Mouse (Mus musculus) testis, adult 2 months (tissue): ENCODE results near the gene Chrnb4. TPM values are rescaled to one million over a fixed set of nuclear protein-coding genes. Genes with fewer than 3 reads are reported as not detected.

Source experiments
- H3K27ac ChIP-seq: fragments of 200-500 bp; 2 replicates; pipeline ENCODE4 v1.5.1; 2012; ENCODE audit warnings: low read depth, low read length; ENCODE audit not compliant: control insufficient read depth, insufficient read depth
- H3K27me3 ChIP-seq: fragments of 200-500 bp; 2 replicates; pipeline ENCODE4 v1.6.1; 2012; ENCODE audit warnings: mild to moderate bottlenecking, low read length, moderate library complexity; ENCODE audit not compliant: control insufficient read depth, insufficient read depth
- H3K36me3 ChIP-seq: fragments of 200-500 bp; 2 replicates; pipeline ENCODE4 v1.6.1; 2012; ENCODE audit warnings: mild to moderate bottlenecking, low read length; ENCODE audit not compliant: control insufficient read depth, insufficient read depth
- H3K4me1 ChIP-seq: fragments of 200-500 bp; 2 replicates; pipeline ENCODE4 v1.6.1; 2012; ENCODE audit warnings: low read length; ENCODE audit not compliant: control insufficient read depth, insufficient read depth
- H3K4me3 ChIP-seq: fragments of 200-500 bp; 2 replicates; pipeline ENCODE4 v1.5.1; 2012; ENCODE audit warnings: low read depth, mild to moderate bottlenecking, low read length, moderate library complexity, mixed read lengths; ENCODE audit not compliant: control insufficient read depth
- CTCF ChIP-seq: fragments of 200-500 bp; IDR thresholded peaks from 2 replicates; pipeline ENCODE4 v1.5.1; 2012; ENCODE audit warnings: low read depth, mild to moderate bottlenecking, inconsistent platforms, low read length, moderate library complexity; ENCODE audit not compliant: control insufficient read depth, insufficient read depth, insufficient replicate concordance
- POLR2A ChIP-seq: fragments of 200-500 bp; IDR thresholded peaks from 2 replicates; pipeline ENCODE4 v1.6.1; 2012; ENCODE audit warnings: low read depth, mild to moderate bottlenecking, inconsistent platforms, low read length, moderate library complexity; ENCODE audit not compliant: control insufficient read depth
- polyA plus RNA-seq: library from polyadenylated mRNA; depleted of rRNA; stranded (reverse); fragments of >200 nt; gene quantifications from 2 replicates; pipeline ENCODE4 v1.2.3, GENCODE M21; 2012; rRNA removed

Gene Chrnb4
- polyA plus RNA-seq, result 1.7 and 2.0 TPM in 2 replicates

DNA sequence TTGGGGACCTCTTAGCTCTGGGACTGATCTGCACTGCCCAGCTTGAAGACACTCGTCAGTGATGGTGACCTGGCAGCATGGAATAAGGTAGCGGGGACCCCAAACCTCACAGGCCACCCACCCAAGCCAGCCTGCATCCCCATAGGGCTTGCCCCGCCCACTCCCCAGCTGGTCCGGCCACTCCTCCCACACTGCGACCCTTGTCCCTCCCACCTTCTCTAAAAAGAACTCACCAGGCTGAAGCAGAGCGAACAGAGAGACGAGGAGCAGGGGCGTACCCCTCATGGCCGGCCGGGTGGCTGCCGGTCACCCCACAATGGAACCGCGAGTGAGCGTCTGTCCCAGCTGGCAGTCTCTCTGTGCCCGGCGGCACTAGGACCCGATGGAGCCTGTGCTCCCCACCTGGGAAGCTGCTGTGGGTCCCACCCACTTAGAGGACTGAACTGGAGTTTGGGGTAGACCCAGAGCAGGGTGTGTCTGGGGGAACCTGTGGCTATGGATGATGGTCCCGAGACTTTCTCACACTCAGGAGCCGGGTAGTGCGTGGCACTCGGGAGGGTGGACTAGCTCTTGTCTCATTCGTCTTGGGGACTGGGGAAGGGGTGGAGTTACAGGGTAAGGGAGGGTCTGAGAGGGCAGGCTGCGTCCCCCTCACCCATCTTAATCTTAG lies at the start of gene Chrnb4:
TSS of gene Chrnb4 (minus strand) at position 569 of the 670 bp plus-strand sequence.
- Histone ChIP-seq H3K27ac (no peak within 1 kb of the TSS), H3K4me3 (peak within 1 kb of the TSS; percentile 38), H3K4me1 (peaks cover 11% of the 10 kb centered on the region), H3K36me3 (no peaks in the 10 kb centered on the region), H3K27me3 (no peaks in the 10 kb centered on the region)
- no peak for TF ChIP-seq POLR2A
- TF ChIP-seq CTCF, result no peak

DNA sequence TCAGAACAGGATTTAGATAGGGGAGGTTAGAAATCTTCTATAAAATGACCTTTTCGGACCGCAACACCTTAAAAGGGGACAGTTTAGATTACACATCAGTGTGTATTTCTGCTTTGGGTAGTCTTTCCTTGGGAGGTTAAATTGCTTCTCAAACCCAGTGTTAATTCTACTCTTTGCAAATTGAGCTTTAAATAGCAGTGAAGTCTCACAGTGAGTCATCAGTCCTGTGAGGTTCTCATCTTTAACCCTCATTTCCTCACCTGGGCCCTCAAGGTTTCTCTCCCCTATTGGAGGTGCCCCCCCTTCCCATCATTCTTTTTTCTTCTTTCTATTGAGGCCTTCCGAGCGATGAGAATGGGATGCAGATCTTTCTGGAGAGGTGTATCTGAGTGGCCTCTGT lies 48.3 kb upstream of the Chrnb4 start:
- Histone ChIP-seq H3K27me3 (no peaks in the 10 kb centered on the region), H3K4me3 (no peak overlapping the region), H3K4me1 (no peaks in the 10 kb centered on the region), H3K27ac (no peak overlapping the region), H3K36me3 (no peaks in the 10 kb centered on the region)
- TF ChIP-seq CTCF (no peak), POLR2A (no peak)

DNA sequence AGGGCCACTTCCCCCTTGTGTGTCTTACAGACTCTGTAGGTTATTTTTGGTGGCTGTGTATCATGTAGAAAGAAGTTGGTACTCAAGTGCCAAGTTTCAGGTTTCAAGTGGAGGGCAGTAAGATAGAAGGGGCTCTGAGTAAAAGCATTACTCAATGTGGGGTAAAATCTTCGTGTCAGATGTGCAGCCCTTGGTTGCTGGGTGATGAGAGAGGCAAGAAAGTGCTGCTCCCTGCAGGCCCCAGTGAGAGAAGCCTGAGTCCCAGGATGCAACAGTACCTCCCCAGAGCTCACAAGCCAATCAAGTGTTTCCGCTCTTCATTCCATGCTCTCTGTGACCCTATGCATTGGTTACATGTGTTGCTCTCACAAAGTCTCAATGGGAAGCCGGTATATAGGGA lies 47.5 kb upstream of the Chrnb4 start:
- no peaks in the 10 kb centered on the region for H3K4me1 ChIP-seq
- TF ChIP-seq CTCF (no peak), POLR2A (no peak)
- no peaks in the 10 kb centered on the region for H3K27me3 ChIP-seq
- H3K4me3 ChIP-seq, result no peak overlapping the region
- no peaks in the 10 kb centered on the region for H3K36me3 ChIP-seq
- no peak overlapping the region for H3K27ac ChIP-seq

DNA sequence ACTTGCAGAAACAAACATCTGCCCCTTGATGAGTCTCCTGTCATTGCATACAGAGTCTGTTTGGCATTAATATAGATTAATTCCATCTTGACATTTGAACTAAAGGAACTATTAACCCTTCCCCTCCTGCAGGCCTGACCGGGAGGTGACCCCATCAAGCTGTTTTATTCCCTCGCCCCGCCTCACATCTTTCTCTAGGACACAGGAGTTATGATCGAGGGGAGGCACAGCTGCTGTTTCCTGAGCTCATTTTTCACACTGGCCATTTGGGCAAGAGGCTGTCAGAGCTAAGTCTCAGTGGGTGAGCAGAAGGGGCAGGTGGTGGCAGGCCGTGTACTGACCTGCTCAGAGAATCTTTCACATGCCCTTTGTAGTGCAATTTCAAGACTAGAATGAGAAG lies 41.6 kb upstream of the Chrnb4 start:
- H3K4me1 ChIP-seq, result no peaks in the 10 kb centered on the region
- no peak overlapping the region for H3K27ac ChIP-seq
- no peak overlapping the region for H3K4me3 ChIP-seq
- TF ChIP-seq CTCF, result no peak
- TF ChIP-seq POLR2A, result no peak
- H3K27me3 ChIP-seq, result no peaks in the 10 kb centered on the region
- no peaks in the 10 kb centered on the region for H3K36me3 ChIP-seq

DNA sequence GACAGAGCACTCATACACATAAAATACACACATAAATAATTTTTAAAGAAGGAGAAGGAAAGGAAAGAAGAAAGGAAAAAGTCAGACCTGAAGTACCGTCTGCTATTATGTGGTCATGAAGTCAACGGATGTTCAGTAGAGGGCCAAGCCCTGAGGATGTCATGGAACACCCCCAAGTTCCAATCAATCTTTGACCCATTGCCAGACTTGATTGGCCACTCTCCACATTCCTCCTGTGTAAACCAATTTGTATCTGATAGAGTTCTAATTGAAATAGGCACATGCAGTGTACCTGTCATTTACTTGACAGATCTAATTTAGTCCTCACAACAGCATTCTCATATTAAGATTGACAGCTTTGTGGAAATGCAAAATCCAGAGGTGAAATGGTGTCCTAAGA lies 40.6 kb upstream of the Chrnb4 start:
- H3K4me1 ChIP-seq, result no peaks in the 10 kb centered on the region
- no peaks in the 10 kb centered on the region for H3K36me3 ChIP-seq
- no peak overlapping the region for H3K4me3 ChIP-seq
- H3K27me3 ChIP-seq, result no peaks in the 10 kb centered on the region
- TF ChIP-seq POLR2A, result no peak
- no peak for TF ChIP-seq CTCF
- H3K27ac ChIP-seq, result no peak overlapping the region

DNA sequence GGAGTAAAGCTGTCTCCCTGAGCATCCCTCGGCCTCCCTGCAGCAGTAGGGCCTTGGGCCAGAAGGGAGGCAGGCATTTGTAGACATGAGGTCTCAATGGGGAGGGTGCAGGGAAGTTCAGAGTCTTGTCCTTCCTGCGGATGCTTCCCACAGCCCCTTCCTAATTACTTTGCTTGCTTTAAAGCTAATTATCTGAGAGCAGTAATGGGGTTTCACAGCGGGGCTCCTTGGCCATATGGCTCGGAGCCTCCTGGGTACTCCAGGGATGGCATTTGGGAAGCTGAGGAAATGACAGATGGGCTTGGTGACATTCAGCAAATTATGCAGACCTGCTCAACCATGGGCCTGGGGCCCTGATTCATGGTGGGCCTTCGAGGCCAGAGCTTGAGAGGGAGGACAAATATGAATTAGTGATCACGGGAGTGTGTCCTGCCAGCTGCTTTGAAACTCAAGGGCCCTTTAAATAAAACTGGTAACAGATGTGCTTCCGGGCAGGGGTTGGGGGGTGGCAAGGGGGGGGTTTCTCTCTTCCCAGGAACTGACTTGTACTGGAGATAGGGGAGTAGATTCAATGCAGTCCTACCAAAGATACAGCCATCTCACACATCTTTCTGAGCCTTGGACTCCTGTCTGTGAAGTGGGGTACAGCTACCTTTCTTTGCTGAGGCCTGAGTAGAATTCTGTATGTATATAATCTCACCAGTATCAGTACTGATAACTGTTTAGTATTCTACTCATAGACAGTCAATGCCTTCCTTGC lies 34.8 kb upstream of the Chrnb4 start:
- H3K36me3 ChIP-seq, result no peaks in the 10 kb centered on the region
- no peak overlapping the region for H3K4me3 ChIP-seq
- no peaks in the 10 kb centered on the region for H3K4me1 ChIP-seq
- H3K27me3 ChIP-seq, result no peaks in the 10 kb centered on the region
- no peak overlapping the region for H3K27ac ChIP-seq
- TF ChIP-seq CTCF (no peak), POLR2A (no peak)

DNA sequence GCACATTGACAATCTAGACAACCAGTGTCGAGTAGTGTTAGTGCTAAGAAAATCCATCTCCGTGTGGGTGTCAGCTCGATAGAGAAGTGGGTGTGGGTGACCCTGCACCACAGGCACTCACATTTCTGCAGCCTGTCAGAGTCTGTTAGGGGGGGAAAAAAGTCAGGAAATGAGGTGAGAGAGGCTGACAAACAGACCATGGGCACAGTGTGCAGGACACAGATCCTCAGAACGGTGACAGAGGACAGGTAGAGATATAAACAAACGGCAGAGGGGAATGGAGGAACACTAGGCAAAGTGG lies 19.3 kb upstream of the Chrnb4 start:
- no peaks in the 10 kb centered on the region for H3K4me1 ChIP-seq
- H3K27me3 ChIP-seq, result no peaks in the 10 kb centered on the region
- H3K4me3 ChIP-seq, result no peak overlapping the region
- TF ChIP-seq POLR2A (no peak), CTCF (no peak)
- no peak overlapping the region for H3K27ac ChIP-seq
- no peaks in the 10 kb centered on the region for H3K36me3 ChIP-seq
